Mouse (Mus musculus): ENCODE measurements around the gene Olfr492. TPM values are rescaled to one million over a fixed set of nuclear protein-coding genes. Genes with fewer than 3 reads are reported as not detected.

The Olfr492 gene
- total RNA-seq (2021) = not detected
- long read RNA-seq, experiment 1 = 0 reads
- long read RNA-seq, experiment 2 = 0 reads

- no peak for DNase-seq (ENCODE audit: low spot score)
Observed at GRCm38 (mm10) chr7:108323574-108323973, at the start of gene Olfr492. Gene Olfr492, minus strand, starts transcription at chr7:108323674.

- no peak for DNase-seq (ENCODE audit: low spot score)
Observed at GRCm38 (mm10) chr7:108365035-108365434, 41.6 kb upstream of the Olfr492 start, which contains the start of gene Olfr494. Gene Olfr494, plus strand, starts transcription at chr7:108365335.

- DNase-seq (ENCODE audit: low spot score) = no peak
Observed at GRCm38 (mm10) chr7:108346879-108347278, 23.4 kb upstream of the Olfr492 start, which contains the start of gene Olfr493. Gene Olfr493, minus strand, starts transcription at chr7:108346979.

GRCm38 (mm10) chr7:108313151-108313550, 10.3 kb downstream of the Olfr492 start, which contains the start of gene Olfr491:
Gene Olfr491, plus strand, starts transcription at chr7:108313451.
- no peak for DNase-seq (ENCODE audit: low spot score)

- no peak for DNase-seq (ENCODE audit: low spot score)
Observed at GRCm38 (mm10) chr7:108288834-108289233, 34.6 kb downstream of the Olfr492 start, which contains the start of gene Olfr490. Gene Olfr490, minus strand, starts transcription at chr7:108288934.

Other genes with a start within 250 kb of the Olfr492 start
- gene Olfr481, start 243.8 kb downstream of the Olfr492 start, total RNA-seq (2021) = not detected
- gene Olfr482, start 226.1 kb downstream of the Olfr492 start, total RNA-seq (2021) = under 1 TPM; 0.85 to 0.94 TPM
- not detected for gene Olfr483, start 222.8 kb downstream of the Olfr492 start, total RNA-seq (2021)
- not detected for gene Olfr484, start 196.2 kb downstream of the Olfr492 start, total RNA-seq (2021)
- not detected for gene Olfr485, start 163.8 kb downstream of the Olfr492 start, total RNA-seq (2021)
- not detected for gene Olfr486, start 150.9 kb downstream of the Olfr492 start, total RNA-seq (2021)
- gene Olfr487, start 109.0 kb downstream of the Olfr492 start, total RNA-seq (2021) = not detected
- not detected for gene Olfr488, start 65.3 kb downstream of the Olfr492 start, total RNA-seq (2021)
- gene Olfr490, start 34.7 kb downstream of the Olfr492 start, total RNA-seq (2021) = not detected
- not detected for gene Olfr491, start 10.2 kb downstream of the Olfr492 start, total RNA-seq (2021)
- gene Olfr493, start 23.3 kb upstream of the Olfr492 start, total RNA-seq (2021) = not detected
- gene Olfr494, start 41.7 kb upstream of the Olfr492 start, total RNA-seq (2021) = not detected
- not detected for gene Olfr495, start 69.5 kb upstream of the Olfr492 start, total RNA-seq (2021)
- not detected for gene Olfr497, start 96.7 kb upstream of the Olfr492 start, total RNA-seq (2021)
- gene Olfr498, start 141.7 kb upstream of the Olfr492 start, total RNA-seq (2021) = not detected
- not detected for gene Olfr502, start 201.4 kb upstream of the Olfr492 start, total RNA-seq (2021)
- not detected for gene Olfr503, start 220.9 kb upstream of the Olfr492 start, total RNA-seq (2021)
- not detected for gene Olfr504, start 242.1 kb upstream of the Olfr492 start, total RNA-seq (2021)